30 mouse cellular contexts compared by ENCODE assay signal in the genomic region with DNA sequence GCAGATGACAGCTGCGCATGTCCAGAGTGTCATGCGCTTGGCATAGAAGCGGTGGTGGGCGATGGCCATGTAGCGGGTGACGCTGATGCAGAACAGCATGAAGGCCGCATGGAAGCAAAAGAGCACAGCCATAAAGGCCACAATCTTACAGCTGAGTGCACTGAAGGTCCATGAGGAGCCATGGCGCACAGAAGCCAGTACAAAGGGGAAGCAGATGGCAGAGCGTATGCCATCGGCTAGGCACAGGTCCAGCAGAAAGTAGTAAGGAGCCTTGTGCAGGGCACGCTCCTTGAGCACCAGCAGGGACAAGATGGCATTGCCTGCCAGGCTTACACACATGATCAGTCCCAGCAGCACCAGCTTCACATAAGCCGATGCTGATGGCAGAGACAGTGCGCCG. TPM values are rescaled to one million over a fixed set of nuclear protein-coding genes. Genes with fewer than 3 reads are reported as not detected.
DNase-seq lines count a peak whose midpoint lies in the region; ATAC-seq lines count a peak whose summit lies in the region.
"Had no signal": no experiment of that assay in that cellular context is flagged by ENCODE, and none has a peak within 500 bp of the region (broad histone marks: within the 10 kb centered on the region; RNA-seq: fewer than 3 reads in every experiment).

No protein-coding gene starts in this region.

- no peak overlapping the region for H3K4me3 ChIP-seq in limb, embryonic 10.5 days
- H3K4me3 ChIP-seq: forebrain, embryonic 13.5 days; heart, embryonic 12.5 days; hindbrain, embryonic 15.5 days; kidney, embryonic 15.5 days; liver, embryonic 13.5 days; megakaryocyte, embryonic 14.5 days; midbrain, embryonic 13.5 days; neural tube, embryonic 15.5 days had no signal

- 93% methylated on average over 14 of the region's 14 CpGs for WGBS in limb, embryonic 10.5 days

- H3K9me3 ChIP-seq in limb, embryonic 10.5 days (replicated peaks), result no peaks in the 10 kb centered on the region
- H3K9me3 ChIP-seq: forebrain, embryonic 13.5 days; heart, embryonic 12.5 days; hindbrain, embryonic 15.5 days; kidney, embryonic 15.5 days; liver, embryonic 13.5 days; megakaryocyte, embryonic 14.5 days; midbrain, embryonic 13.5 days; neural tube, embryonic 15.5 days had no signal

- H3K4me1 ChIP-seq in limb, embryonic 10.5 days, result no peaks in the 10 kb centered on the region
- H3K4me1 ChIP-seq: forebrain, embryonic 13.5 days; heart, embryonic 12.5 days; hindbrain, embryonic 15.5 days; kidney, embryonic 15.5 days; liver, embryonic 13.5 days; midbrain, embryonic 13.5 days; neural tube, embryonic 15.5 days had no signal

- DNase-seq in cerebellum, adult 11 months, result peak; percentile 61
- DNase-seq in brain, adult 2 months (ENCODE audit: low read depth, low spot score), result peak; percentile 81
- peak; percentile 59 for DNase-seq in cerebellum, adult 8-10 months
- DNase-seq in cerebellum, postnatal 25 days, result peak; percentile 75 to 79
- DNase-seq in urinary bladder, adult 18-20 months (ENCODE audit: low spot score in 2 of 2), result no peak
- DNase-seq in liver, result no peak
- no peak for DNase-seq in limb, embryonic 10.5 days (ENCODE audit: low spot score)
- DNase-seq: adrenal gland, postnatal 14 days; gastrocnemius, postnatal 36 days; heart, adult 18-20 months; kidney, adult 18-20 months; kidney, postnatal 25 days; liver, embryonic 13.5 days; lung, adult 18-20 months; lung, postnatal 4 days; spleen, adult 18-20 months; thymus, adult 18-20 months; thymus, postnatal 25 days had no signal

- no peak for ATAC-seq in cerebellum, adult (ENCODE audit: insufficient number of reproducible peaks, low FRiP score, low TSS enrichment)
- ATAC-seq: forebrain, embryonic 13.5 days; lung, postnatal 0 days; midbrain, embryonic 13.5 days; Patski had no signal

- H3K27ac ChIP-seq in limb, embryonic 10.5 days, result no peak overlapping the region
- H3K27ac ChIP-seq: forebrain, embryonic 13.5 days; hindbrain, embryonic 15.5 days; kidney, embryonic 15.5 days; liver, embryonic 13.5 days; midbrain, embryonic 13.5 days; neural tube, embryonic 15.5 days; stomach, postnatal 0 days had no signal

- peaks cover 100% of the 10 kb centered on the region for H3K27me3 ChIP-seq in limb, embryonic 10.5 days (ENCODE audit: low read depth, poor library complexity, severe bottlenecking)
- H3K27me3 ChIP-seq: CH12.LX had no signal

- H3K36me3 ChIP-seq in limb, embryonic 10.5 days, result peaks cover 14% of the 10 kb centered on the region
- H3K36me3 ChIP-seq: hindbrain, embryonic 15.5 days; kidney, embryonic 15.5 days; liver, embryonic 13.5 days; neural tube, embryonic 15.5 days had no signal

RNA-seq across cellular contexts. Expression of gene Tspyl2, which starts 4.8 kb away (rescaled TPM):
- 29.4 and 32.5 TPM in 2 replicates for polyA plus RNA-seq in limb, embryonic 10.5 days (2016; fragmentation: Nextera tagmentation; extraction: Ambion mirVana)

RNA-seq across cellular contexts. Expression of gene Kantr, which starts 19.7 kb away (rescaled TPM):
- polyA plus RNA-seq in limb, embryonic 10.5 days (2016; fragmentation: Nextera tagmentation; extraction: Ambion mirVana), result 15.1 and 21.9 TPM in 2 replicates

RNA-seq across cellular contexts. Expression of gene Gpr173, which starts 21.5 kb away (rescaled TPM):
- polyA plus RNA-seq in limb, embryonic 10.5 days (2016; fragmentation: Nextera tagmentation; extraction: Ambion mirVana), result 3.6 and 4.1 TPM in 2 replicates

Comparison
In these comparisons a context has a peak if more than half of its experiments do, and no peak if none do; other contexts are left out.
1. DNase-seq: peak in cerebellum, adult 11 months (single experiment), brain, adult 2 months (single experiment), cerebellum, adult 8-10 months (single experiment) and cerebellum, postnatal 25 days (2 of 2); none in urinary bladder, adult 18-20 months (0 of 2), liver (single experiment) and limb, embryonic 10.5 days (single experiment).